Mouse (Mus musculus): ENCODE measurements around the gene Tmem217.

The Tmem217 gene

GRCm38 (mm10) chr17:29485336-29486233, 66.6 kb downstream of the Tmem217 start:
- DNase-seq, result no peak

GRCm38 (mm10) chr17:29484431-29484830, 67.8 kb downstream of the Tmem217 start:
- no peak for DNase-seq

- DNase-seq, result no peak
Measured at GRCm38 (mm10) chr17:29483282-29483681, 68.9 kb downstream of the Tmem217 start.

GRCm38 (mm10) chr17:29482632-29483031, 69.6 kb downstream of the Tmem217 start:
- no peak for DNase-seq

GRCm38 (mm10) chr17:29480256-29480655, 71.9 kb downstream of the Tmem217 start:
- DNase-seq, result no peak

GRCm38 (mm10) chr17:29478271-29478670, 73.9 kb downstream of the Tmem217 start:
- DNase-seq, result no peak

GRCm38 (mm10) chr17:29477357-29477756, 74.8 kb downstream of the Tmem217 start:
- DNase-seq, result no peak

- no peak for DNase-seq
Measured at GRCm38 (mm10) chr17:29476461-29476860, 75.7 kb downstream of the Tmem217 start.
